20 mouse cellular contexts compared by ENCODE assay signal in genomic region chr5:74649122-74649521, GRCm38 (mm10). TPM values are rescaled to one million over a fixed set of nuclear protein-coding genes. Genes with fewer than 3 reads are reported as not detected.
"Had no signal": no experiment of that assay in that cellular context is flagged by ENCODE, and none has a peak within 500 bp of the region (broad histone marks: within the 10 kb centered on the region; RNA-seq: fewer than 3 reads in every experiment).

No protein-coding gene starts in this region.

- H3K36me3 ChIP-seq: midbrain, embryonic 10.5 days; midbrain, embryonic 12.5 days; neural tube, embryonic 13.5 days; neural tube, embryonic 15.5 days had no signal

- H3K27ac ChIP-seq: midbrain, embryonic 10.5 days; midbrain, embryonic 12.5 days; neural tube, embryonic 13.5 days; neural tube, embryonic 15.5 days had no signal

- H3K4me1 ChIP-seq: midbrain, embryonic 12.5 days had no signal

- H3K4me2 ChIP-seq: lung, embryonic 14.5 days; midbrain, embryonic 12.5 days; neural tube, embryonic 13.5 days; neural tube, embryonic 15.5 days had no signal

- DNase-seq: lung, adult 18-20 months; lung, embryonic 14.5 days; lung, postnatal 10 days; lung, postnatal 4 days; midbrain, embryonic 14.5 days; retina, postnatal 1 day; right cerebral cortex, adult 18-20 months; right cerebral cortex, postnatal 25 days; right cerebral cortex, postnatal 4 days; spleen, adult 18-20 months; thymus, adult 18-20 months; thymus, postnatal 14 days; thymus, postnatal 36 days had no signal

- ATAC-seq: midbrain, embryonic 16.5 days had no signal

- H3K27me3 ChIP-seq: midbrain, embryonic 12.5 days; neural tube, embryonic 13.5 days; neural tube, embryonic 15.5 days had no signal

- H3K4me3 ChIP-seq: midbrain, embryonic 10.5 days; midbrain, embryonic 12.5 days; myocyte; neural tube, embryonic 13.5 days; neural tube, embryonic 15.5 days had no signal

- H3K9me3 ChIP-seq: midbrain, embryonic 10.5 days; midbrain, embryonic 12.5 days; neural tube, embryonic 13.5 days; neural tube, embryonic 15.5 days had no signal

- H3K9ac ChIP-seq: lung, embryonic 14.5 days; midbrain, embryonic 12.5 days; neural tube, embryonic 13.5 days; neural tube, embryonic 15.5 days had no signal

RNA-seq across cellular contexts. Expression of gene Lnx1, which starts 53.6 kb away (rescaled TPM):
- total RNA-seq: megakaryocyte, adult 5-6 weeks had no signal
